Mouse (Mus musculus): ENCODE data around the gene Slit3. TPM values are rescaled to one million over a fixed set of nuclear protein-coding genes. Genes with fewer than 3 reads are reported as not detected.

Slit3 gene
- polyA plus RNA-seq, 1 experiment from 2014 or later, result 24.1 TPM

- 94% methylated on average over 5 of the region's 5 CpGs for WGBS
- DNase-seq (ENCODE audit: low spot score), result no peak
- Histone ChIP-seq H3K4me1 (ENCODE audit: control insufficient read depth, insufficient read depth, low read length) (no peaks in the 10 kb centered on the region), H3K9ac (ENCODE audit: low read depth, low read length) (no peak overlapping the region), H3K9me3 (ENCODE audit: control insufficient read depth, low read length) (peaks cover 11% of the 10 kb centered on the region; the same call in 1 of the 2 replicates), H3K4me3 (ENCODE audit: low read depth, low read length) (no peak overlapping the region), H3K27ac (replicated peaks; ENCODE audit: low read depth, low read length) (no peak overlapping the region), H3K27me3 (replicated peaks; ENCODE audit: control insufficient read depth, insufficient read depth, low read length) (no peaks in the 10 kb centered on the region), H3K36me3 (ENCODE audit: control insufficient read depth, insufficient read depth, low read length) (peaks cover 29% of the 10 kb centered on the region), H3K4me2 (ENCODE audit: low read depth, low read length) (no peak overlapping the region)
- ATAC-seq (ENCODE audit: low read depth), result no peak
Observed at GRCm38 (mm10) chr11:35704927-35705326, 583.9 kb downstream of the Slit3 start.

- WGBS, result 96% methylated on average over 12 of the region's 12 CpGs
- H3K27ac ChIP-seq (replicated peaks; ENCODE audit: low read depth, low read length), result no peak overlapping the region
- ATAC-seq (ENCODE audit: low read depth) (no peak), DNase-seq (ENCODE audit: low spot score) (no peak)
- H3K9ac ChIP-seq (ENCODE audit: low read depth, low read length), result no peak overlapping the region
- no peaks in the 10 kb centered on the region for H3K27me3 ChIP-seq (replicated peaks; ENCODE audit: control insufficient read depth, insufficient read depth, low read length)
- H3K4me3 ChIP-seq (ENCODE audit: low read depth, low read length), result no peak overlapping the region
- H3K4me1 ChIP-seq (ENCODE audit: control insufficient read depth, insufficient read depth, low read length), result no peaks in the 10 kb centered on the region
- H3K36me3 ChIP-seq (ENCODE audit: control insufficient read depth, insufficient read depth, low read length), result peaks cover 22% of the 10 kb centered on the region
- H3K4me2 ChIP-seq (ENCODE audit: low read depth, low read length), result no peak overlapping the region
- H3K9me3 ChIP-seq (ENCODE audit: control insufficient read depth, low read length), result peaks cover 16% of the 10 kb centered on the region
Observed at GRCm38 (mm10) chr11:35707431-35707830, 586.4 kb downstream of the Slit3 start.

- Histone ChIP-seq H3K27ac (replicated peaks; ENCODE audit: low read depth, low read length) (no peak overlapping the region), H3K9me3 (ENCODE audit: control insufficient read depth, low read length) (peaks cover 5% of the 10 kb centered on the region; the same call in 1 of the 2 replicates), H3K27me3 (replicated peaks; ENCODE audit: control insufficient read depth, insufficient read depth, low read length) (no peaks in the 10 kb centered on the region), H3K36me3 (ENCODE audit: control insufficient read depth, insufficient read depth, low read length) (no peaks in the 10 kb centered on the region), H3K4me2 (ENCODE audit: low read depth, low read length) (no peak overlapping the region), H3K4me3 (ENCODE audit: low read depth, low read length) (no peak overlapping the region), H3K9ac (ENCODE audit: low read depth, low read length) (no peak overlapping the region), H3K4me1 (ENCODE audit: control insufficient read depth, insufficient read depth, low read length) (no peaks in the 10 kb centered on the region)
- ATAC-seq (ENCODE audit: low read depth), result no peak
- WGBS, result 91% methylated on average over 6 of the region's 6 CpGs
- no peak for DNase-seq (ENCODE audit: low spot score)
Observed at GRCm38 (mm10) chr11:35711314-35711713, 590.3 kb downstream of the Slit3 start.

- H3K27me3 ChIP-seq (replicated peaks; ENCODE audit: control insufficient read depth, insufficient read depth, low read length), result no peaks in the 10 kb centered on the region
Observed at GRCm38 (mm10) chr11:35718881-35719280, 597.9 kb downstream of the Slit3 start.

GRCm38 (mm10) chr11:35723876-35724275, 602.9 kb downstream of the Slit3 start:
- Histone ChIP-seq H3K36me3 (ENCODE audit: control insufficient read depth, insufficient read depth, low read length) (no peaks in the 10 kb centered on the region), H3K4me3 (ENCODE audit: low read depth, low read length) (no peak overlapping the region), H3K9me3 (ENCODE audit: control insufficient read depth, low read length) (no peaks in the 10 kb centered on the region), H3K4me1 (ENCODE audit: control insufficient read depth, insufficient read depth, low read length) (no peaks in the 10 kb centered on the region), H3K27ac (replicated peaks; ENCODE audit: low read depth, low read length) (no peak overlapping the region), H3K9ac (ENCODE audit: low read depth, low read length) (no peak overlapping the region), H3K27me3 (replicated peaks; ENCODE audit: control insufficient read depth, insufficient read depth, low read length) (no peaks in the 10 kb centered on the region), H3K4me2 (ENCODE audit: low read depth, low read length) (no peak overlapping the region)
- WGBS, result 83% methylated on average over 5 of the region's 5 CpGs
- ATAC-seq (ENCODE audit: low read depth) (no peak), DNase-seq (ENCODE audit: low spot score) (no peak)

More at GRCm38 (mm10) chr11:35718881-35719280, 597.9 kb downstream of the Slit3 start:
- Histone ChIP-seq H3K4me2 (ENCODE audit: low read depth, low read length) (no peak overlapping the region), H3K4me1 (ENCODE audit: control insufficient read depth, insufficient read depth, low read length) (no peaks in the 10 kb centered on the region), H3K4me3 (ENCODE audit: low read depth, low read length) (no peak overlapping the region), H3K27ac (replicated peaks; ENCODE audit: low read depth, low read length) (no peak overlapping the region), H3K9me3 (ENCODE audit: control insufficient read depth, low read length) (no peaks in the 10 kb centered on the region), H3K36me3 (ENCODE audit: control insufficient read depth, insufficient read depth, low read length) (no peaks in the 10 kb centered on the region), H3K9ac (ENCODE audit: low read depth, low read length) (no peak overlapping the region)
- DNase-seq (ENCODE audit: low spot score), result no peak
- 79% methylated on average over 1 of the region's 1 CpGs for WGBS
- no peak for ATAC-seq (ENCODE audit: low read depth)

- H3K27me3 ChIP-seq (replicated peaks; ENCODE audit: control insufficient read depth, insufficient read depth, low read length), result no peaks in the 10 kb centered on the region
- no peak for ATAC-seq (ENCODE audit: low read depth)
- WGBS, result 56% methylated on average over 8 of the region's 8 CpGs
Observed at GRCm38 (mm10) chr11:35726341-35726846, 605.4 kb downstream of the Slit3 start.

GRCm38 (mm10) chr11:35728200-35728599, 607.2 kb downstream of the Slit3 start:
- Histone ChIP-seq H3K27me3 (replicated peaks; ENCODE audit: control insufficient read depth, insufficient read depth, low read length) (no peaks in the 10 kb centered on the region), H3K36me3 (ENCODE audit: control insufficient read depth, insufficient read depth, low read length) (no peaks in the 10 kb centered on the region), H3K4me1 (ENCODE audit: control insufficient read depth, insufficient read depth, low read length) (no peaks in the 10 kb centered on the region), H3K4me3 (ENCODE audit: low read depth, low read length) (no peak overlapping the region), H3K9ac (ENCODE audit: low read depth, low read length) (no peak overlapping the region), H3K27ac (replicated peaks; ENCODE audit: low read depth, low read length) (no peak overlapping the region), H3K4me2 (ENCODE audit: low read depth, low read length) (no peak overlapping the region), H3K9me3 (ENCODE audit: control insufficient read depth, low read length) (no peaks in the 10 kb centered on the region)
- WGBS, result 100% methylated on average over 1 of the region's 1 CpGs
- DNase-seq (ENCODE audit: low spot score), result no peak
- no peak for ATAC-seq (ENCODE audit: low read depth)

More at GRCm38 (mm10) chr11:35726341-35726846, 605.4 kb downstream of the Slit3 start:
- Histone ChIP-seq H3K27ac (replicated peaks; ENCODE audit: low read depth, low read length) (no peak overlapping the region), H3K9me3 (ENCODE audit: control insufficient read depth, low read length) (no peaks in the 10 kb centered on the region), H3K4me2 (ENCODE audit: low read depth, low read length) (no peak overlapping the region), H3K4me3 (ENCODE audit: low read depth, low read length) (no peak overlapping the region), H3K9ac (ENCODE audit: low read depth, low read length) (no peak overlapping the region), H3K36me3 (ENCODE audit: control insufficient read depth, insufficient read depth, low read length) (no peaks in the 10 kb centered on the region), H3K4me1 (ENCODE audit: control insufficient read depth, insufficient read depth, low read length) (no peaks in the 10 kb centered on the region)
- DNase-seq (ENCODE audit: low spot score), result peak; percentile 4

- no peak overlapping the region for H3K4me2 ChIP-seq (ENCODE audit: low read depth, low read length)
- H3K27ac ChIP-seq (replicated peaks; ENCODE audit: low read depth, low read length), result no peak overlapping the region
- H3K4me3 ChIP-seq (ENCODE audit: low read depth, low read length), result no peak overlapping the region
- no peaks in the 10 kb centered on the region for H3K27me3 ChIP-seq (replicated peaks; ENCODE audit: control insufficient read depth, insufficient read depth, low read length)
- no peaks in the 10 kb centered on the region for H3K36me3 ChIP-seq (ENCODE audit: control insufficient read depth, insufficient read depth, low read length)
- ATAC-seq (ENCODE audit: low read depth) (no peak), DNase-seq (ENCODE audit: low spot score) (peak; percentile 31)
- WGBS, result 30% methylated on average over 5 of the region's 5 CpGs
- no peak overlapping the region for H3K9ac ChIP-seq (ENCODE audit: low read depth, low read length)
- H3K4me1 ChIP-seq (ENCODE audit: control insufficient read depth, insufficient read depth, low read length), result no peaks in the 10 kb centered on the region
- H3K9me3 ChIP-seq (ENCODE audit: control insufficient read depth, low read length), result no peaks in the 10 kb centered on the region
Observed at GRCm38 (mm10) chr11:35729186-35729585, 608.2 kb downstream of the Slit3 start.

- no peak overlapping the region for H3K4me2 ChIP-seq (ENCODE audit: low read depth, low read length)
- no peaks in the 10 kb centered on the region for H3K27me3 ChIP-seq (replicated peaks; ENCODE audit: control insufficient read depth, insufficient read depth, low read length)
- DNase-seq (ENCODE audit: low spot score) (no peak), ATAC-seq (ENCODE audit: low read depth) (no peak)
- WGBS, result 48% methylated on average over 1 of the region's 1 CpGs
- no peaks in the 10 kb centered on the region for H3K9me3 ChIP-seq (ENCODE audit: control insufficient read depth, low read length)
- no peak overlapping the region for H3K9ac ChIP-seq (ENCODE audit: low read depth, low read length)
- no peaks in the 10 kb centered on the region for H3K4me1 ChIP-seq (ENCODE audit: control insufficient read depth, insufficient read depth, low read length)
- H3K27ac ChIP-seq (replicated peaks; ENCODE audit: low read depth, low read length), result no peak overlapping the region
- H3K4me3 ChIP-seq (ENCODE audit: low read depth, low read length), result no peak overlapping the region
- no peaks in the 10 kb centered on the region for H3K36me3 ChIP-seq (ENCODE audit: control insufficient read depth, insufficient read depth, low read length)
Observed at GRCm38 (mm10) chr11:35732366-35732765, 611.3 kb downstream of the Slit3 start.
